Mouse (Mus musculus): ENCODE measurements around the gene Polr2a. TPM values are rescaled to one million over a fixed set of nuclear protein-coding genes. Genes with fewer than 3 reads are reported as not detected.

Polr2a gene
- polyA plus RNA-seq, 2 experiments, result 14.3 to 19.5 TPM

GRCm38 (mm10) chr11:69795168-69795982 lies 36.9 kb upstream of the Polr2a start, which contains the start of gene Chrnb1:
Chrnb1 (minus strand) TSS chr11:69795943.
- DNase-seq (ENCODE audit: low read depth in 3 of 3, low spot score in 3 of 3), result peak; percentile 97 to 98 (median 97)
- peaks cover 5 to 8% of the 10 kb centered on the region in 2 experiments; a peak in 3 of 4 replicates for H3K4me1 ChIP-seq (replicated peaks; ENCODE audit: control insufficient read depth in 2 of 2, insufficient read depth in 2 of 2, low read length in 1 of 2)

GRCm38 (mm10) chr11:69793429-69793828 lies 35.0 kb upstream of the Polr2a start:
- Histone ChIP-seq H3K9ac (replicated peaks) (no peak overlapping the region), H3K4me2 (ENCODE audit: low read depth) (no peak overlapping the region), H3K4me3 (ENCODE audit: insufficient read depth in 1 of 2, low read depth in 2 of 2, low read length in 2 of 2) (no peak overlapping the region), H3K27me3 (ENCODE audit: control insufficient read depth, insufficient read depth, low read length) (peaks cover 25% of the 10 kb centered on the region), H3K36me3 (replicated peaks; ENCODE audit: control insufficient read depth, insufficient read depth, low read depth) (no peaks in the 10 kb centered on the region), H3K9me3 (ENCODE audit: control insufficient read depth, low read length) (no peaks in the 10 kb centered on the region), H3K27ac (no peak overlapping the region), H3K4me1 (replicated peaks; ENCODE audit: control insufficient read depth in 2 of 2, insufficient read depth in 2 of 2, low read length in 1 of 2) (peaks cover 4 to 8% of the 10 kb centered on the region in 2 experiments; a peak in 3 of 4 replicates)
- ATAC-seq (ENCODE audit: insufficient read depth) (no peak), DNase-seq (ENCODE audit: low read depth in 3 of 3, low spot score in 3 of 3) (no peak)
- 49% methylated on average over 5 of the region's 5 CpGs for WGBS (ENCODE audit: insufficient replicate concordance)
- TF ChIP-seq CTCF (IDR thresholded peaks at IDR 0.05; ENCODE audit: low read depth), result no peak
- TF ChIP-seq EP300 (IDR thresholded peaks at IDR 0.05; ENCODE audit: low read depth), result no peak

More at GRCm38 (mm10) chr11:69795168-69795982, 36.9 kb upstream of the Polr2a start, which contains the start of gene Chrnb1:
- H3K9me3 ChIP-seq (ENCODE audit: control insufficient read depth, low read length), result no peaks in the 10 kb centered on the region
- TF ChIP-seq EP300 (IDR thresholded peaks at IDR 0.05; ENCODE audit: low read depth) (no peak), CTCF (IDR thresholded peaks at IDR 0.05; ENCODE audit: low read depth) (peak; percentile 19; the same call in 1 of the 2 replicates)
- H3K4me3 ChIP-seq (ENCODE audit: insufficient read depth in 1 of 2, low read depth in 2 of 2, low read length in 2 of 2), result peak within 1 kb of the TSS; percentile 45 to 53
- under 1% methylated on average over 52 of the region's 52 CpGs for WGBS (ENCODE audit: insufficient replicate concordance)
- peak within 1 kb of the TSS; percentile 31; the same call in 1 of the 2 replicates for H3K9ac ChIP-seq (replicated peaks)
- H3K27ac ChIP-seq, result no peak within 1 kb of the TSS
- H3K36me3 ChIP-seq (replicated peaks; ENCODE audit: control insufficient read depth, insufficient read depth, low read depth), result no peaks in the 10 kb centered on the region
- ATAC-seq (ENCODE audit: insufficient read depth), result peak; percentile 100
- peak within 1 kb of the TSS; percentile 88 for H3K4me2 ChIP-seq (ENCODE audit: low read depth)
- peaks cover 42% of the 10 kb centered on the region for H3K27me3 ChIP-seq (ENCODE audit: control insufficient read depth, insufficient read depth, low read length)

- H3K4me3 ChIP-seq (ENCODE audit: insufficient read depth in 1 of 2, low read depth in 2 of 2, low read length in 2 of 2), result no peak overlapping the region
- no peaks in the 10 kb centered on the region for H3K36me3 ChIP-seq (replicated peaks; ENCODE audit: control insufficient read depth, insufficient read depth, low read depth)
- no peak for DNase-seq (ENCODE audit: low read depth in 3 of 3, low spot score in 3 of 3)
- WGBS (ENCODE audit: insufficient replicate concordance), result 44% methylated on average over 5 of the region's 5 CpGs
- no peaks in the 10 kb centered on the region for H3K9me3 ChIP-seq (ENCODE audit: control insufficient read depth, low read length)
- H3K27me3 ChIP-seq (ENCODE audit: control insufficient read depth, insufficient read depth, low read length), result peaks cover 7% of the 10 kb centered on the region
- ATAC-seq (ENCODE audit: insufficient read depth), result no peak
- no peak overlapping the region for H3K27ac ChIP-seq
- TF ChIP-seq CTCF (IDR thresholded peaks at IDR 0.05; ENCODE audit: low read depth), result no peak
- TF ChIP-seq EP300 (IDR thresholded peaks at IDR 0.05; ENCODE audit: low read depth), result no peak
- no peak overlapping the region for H3K9ac ChIP-seq (replicated peaks)
- H3K4me1 ChIP-seq (replicated peaks; ENCODE audit: control insufficient read depth in 2 of 2, insufficient read depth in 2 of 2, low read length in 1 of 2), result peaks cover 4 to 8% of the 10 kb centered on the region in 2 experiments; a peak in 3 of 4 replicates
- H3K4me2 ChIP-seq (ENCODE audit: low read depth), result no peak overlapping the region
Measured at GRCm38 (mm10) chr11:69791420-69791819, 33.0 kb upstream of the Polr2a start.

DNA sequence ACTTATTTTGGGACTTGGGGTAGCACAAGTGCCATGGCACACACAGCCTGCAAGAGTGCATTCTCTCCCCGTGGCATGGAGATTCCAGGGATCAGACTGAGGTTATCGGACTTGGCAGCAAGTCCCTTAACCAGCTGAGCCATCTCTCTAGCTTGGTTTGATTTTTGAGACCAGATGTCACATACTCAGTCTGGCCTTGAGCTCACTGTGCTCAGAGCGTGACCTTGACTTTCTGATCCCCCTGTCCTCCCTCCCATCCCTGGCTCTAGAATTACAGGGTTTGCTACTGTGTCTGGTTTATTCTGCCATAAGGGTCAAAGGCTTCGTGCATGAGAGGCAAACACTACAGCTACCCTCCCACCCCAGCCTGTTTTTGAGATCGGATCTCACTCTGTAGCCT lies 31.0 kb upstream of the Polr2a start:
- Histone ChIP-seq H3K4me3 (ENCODE audit: insufficient read depth in 1 of 2, low read depth in 2 of 2, low read length in 2 of 2) (no peak overlapping the region), H3K27me3 (ENCODE audit: control insufficient read depth, insufficient read depth, low read length) (no peaks in the 10 kb centered on the region; the same call in none of the 2 replicates), H3K9me3 (ENCODE audit: control insufficient read depth, low read length) (no peaks in the 10 kb centered on the region), H3K4me2 (ENCODE audit: low read depth) (no peak overlapping the region), H3K9ac (replicated peaks) (no peak overlapping the region), H3K27ac (no peak overlapping the region), H3K36me3 (replicated peaks; ENCODE audit: control insufficient read depth, insufficient read depth, low read depth) (no peaks in the 10 kb centered on the region), H3K4me1 (replicated peaks; ENCODE audit: control insufficient read depth in 2 of 2, insufficient read depth in 2 of 2, low read length in 1 of 2) (peaks cover 8 to 9% of the 10 kb centered on the region in 2 experiments)
- DNase-seq (ENCODE audit: low read depth in 3 of 3, low spot score in 3 of 3) (no peak), ATAC-seq (ENCODE audit: insufficient read depth) (no peak)
- no peak for TF ChIP-seq CTCF (IDR thresholded peaks at IDR 0.05; ENCODE audit: low read depth)
- TF ChIP-seq EP300 (IDR thresholded peaks at IDR 0.05; ENCODE audit: low read depth), result no peak
- WGBS (ENCODE audit: insufficient replicate concordance), result 50% methylated on average over 5 of the region's 5 CpGs

- Histone ChIP-seq H3K4me2 (ENCODE audit: low read depth) (no peak overlapping the region), H3K4me1 (replicated peaks; ENCODE audit: control insufficient read depth in 2 of 2, insufficient read depth in 2 of 2, low read length in 1 of 2) (peaks cover 11 to 12% of the 10 kb centered on the region in 2 experiments), H3K9me3 (ENCODE audit: control insufficient read depth, low read length) (no peaks in the 10 kb centered on the region), H3K4me3 (ENCODE audit: insufficient read depth in 1 of 2, low read depth in 2 of 2, low read length in 2 of 2) (no peak overlapping the region), H3K36me3 (replicated peaks; ENCODE audit: control insufficient read depth, insufficient read depth, low read depth) (no peaks in the 10 kb centered on the region), H3K27ac (no peak overlapping the region), H3K9ac (replicated peaks) (no peak overlapping the region), H3K27me3 (ENCODE audit: control insufficient read depth, insufficient read depth, low read length) (no peaks in the 10 kb centered on the region)
- 61% methylated on average over 5 of the region's 5 CpGs for WGBS (ENCODE audit: insufficient replicate concordance)
- TF ChIP-seq CTCF (IDR thresholded peaks at IDR 0.05; ENCODE audit: low read depth) (no peak), EP300 (IDR thresholded peaks at IDR 0.05; ENCODE audit: low read depth) (no peak)
- ATAC-seq (ENCODE audit: insufficient read depth) (no peak), DNase-seq (ENCODE audit: low read depth in 3 of 3, low spot score in 3 of 3) (no peak)
Measured at GRCm38 (mm10) chr11:69787306-69787705, 28.9 kb upstream of the Polr2a start.
